Mouse (Mus musculus) 3T3-L1 (cell line): ENCODE results near the gene Btbd19.

Experiments
- DNase-seq: peaks from one replicate; pipeline ENCODE4 v3.0.0-alpha.2; 2015; ENCODE audit warnings: low read depth, low spot score

Gene Btbd19

GRCm38 (mm10) chr4:117115592-117115991 lies 9.9 kb downstream of the Btbd19 start:
- no peak for DNase-seq

- no peak for DNase-seq
These were observed 12.3 kb downstream of the Btbd19 start for GRCm38 (mm10) chr4:117113237-117113636.

- DNase-seq = no peak
These were observed 14.5 kb downstream of the Btbd19 start for GRCm38 (mm10) chr4:117110985-117111384.

GRCm38 (mm10) chr4:117110249-117110648 lies 15.3 kb downstream of the Btbd19 start:
- DNase-seq = no peak

GRCm38 (mm10) chr4:117109330-117109729 lies 16.2 kb downstream of the Btbd19 start:
- DNase-seq = no peak

- DNase-seq = no peak
These were observed 17.0 kb downstream of the Btbd19 start for GRCm38 (mm10) chr4:117108524-117108849.

- DNase-seq = no peak
These were observed 17.6 kb downstream of the Btbd19 start for GRCm38 (mm10) chr4:117107813-117108523.

- DNase-seq = no peak
These were observed 20.4 kb downstream of the Btbd19 start for GRCm38 (mm10) chr4:117105127-117105526.

- DNase-seq = no peak
These were observed 20.9 kb downstream of the Btbd19 start for GRCm38 (mm10) chr4:117104672-117105071.

GRCm38 (mm10) chr4:117101218-117101617 lies 24.3 kb downstream of the Btbd19 start:
- DNase-seq = peak; percentile 57

GRCm38 (mm10) chr4:117100036-117100435 lies 25.5 kb downstream of the Btbd19 start:
- DNase-seq = no peak

- no peak for DNase-seq
These were observed 26.8 kb downstream of the Btbd19 start for GRCm38 (mm10) chr4:117098764-117099036.

- no peak for DNase-seq
These were observed 27.4 kb downstream of the Btbd19 start for GRCm38 (mm10) chr4:117097969-117098763.

- DNase-seq = no peak
These were observed 28.9 kb downstream of the Btbd19 start for GRCm38 (mm10) chr4:117096666-117097065.

GRCm38 (mm10) chr4:117095551-117096452 lies 29.7 kb downstream of the Btbd19 start, which contains the start of gene Ptch2:
Gene Ptch2 (plus strand): TSS chr4:117096075.
- DNase-seq = peak; percentile 10

GRCm38 (mm10) chr4:117094626-117095361 lies 30.7 kb downstream of the Btbd19 start:
- peak; percentile 36 for DNase-seq

- DNase-seq = no peak
These were observed 34.9 kb downstream of the Btbd19 start for GRCm38 (mm10) chr4:117090586-117090985.

GRCm38 (mm10) chr4:117087948-117088640 lies 37.4 kb downstream of the Btbd19 start:
- no peak for DNase-seq

- DNase-seq = peak; percentile 59
These were observed 54.3 kb downstream of the Btbd19 start for GRCm38 (mm10) chr4:117071183-117071582.

GRCm38 (mm10) chr4:117070624-117071023 lies 54.9 kb downstream of the Btbd19 start:
- DNase-seq = no peak

- no peak for DNase-seq
These were observed 55.9 kb downstream of the Btbd19 start for GRCm38 (mm10) chr4:117069647-117070046.
